Mouse (Mus musculus) gastrocnemius, postnatal 10 days (tissue): ENCODE results near the gene Taf1b. TPM values are rescaled to one million over a fixed set of nuclear protein-coding genes. Genes with fewer than 3 reads are reported as not detected.

ENCODE experiments used
- DNase-seq: peaks from one replicate; pipeline ENCODE4 v3.0.0; 2021; ENCODE audit warnings: mixed read lengths
- total RNA-seq, 2 experiments: library from RNA; stranded (reverse); gene quantifications; 2 replicates each; pipeline ENCODE4 v1.2.3; 2021

Taf1b gene
- total RNA-seq, 2 experiments from 2014 or later: 7.2 to 10.6 TPM

GRCm38 (mm10) chr12:24552531-24552930 is 54.4 kb downstream of the Taf1b start:
- DNase-seq: no peak

- DNase-seq: no peak
These were observed 57.8 kb downstream of the Taf1b start for GRCm38 (mm10) chr12:24555976-24556375.

DNA sequence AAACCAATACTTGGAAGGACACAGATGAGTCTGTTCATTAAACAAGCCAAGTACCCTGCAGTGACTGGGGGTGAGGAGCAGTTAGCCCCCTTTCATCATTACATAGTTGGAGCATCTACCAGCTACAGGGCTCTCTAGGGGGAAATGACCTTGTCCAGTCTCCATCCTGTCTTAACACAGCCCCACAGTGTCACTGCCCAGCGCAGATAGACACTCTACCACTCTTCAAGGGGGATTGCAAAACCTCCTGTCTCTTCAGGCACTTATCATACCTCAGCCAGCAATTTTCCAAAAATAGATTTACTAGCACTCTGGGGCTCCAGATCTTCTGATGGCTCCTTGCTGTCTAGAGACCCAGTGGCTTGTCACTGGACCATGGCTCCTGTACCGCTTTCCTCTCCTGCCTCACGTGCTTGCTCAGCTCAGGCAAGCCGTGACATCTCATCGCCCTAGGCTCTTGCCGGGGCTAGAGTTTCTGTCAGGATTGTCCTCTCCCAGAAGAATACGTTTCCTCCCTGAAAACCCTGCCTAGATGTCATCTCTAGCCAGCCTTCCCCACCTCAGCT is 65.3 kb downstream of the Taf1b start:
- no peak for DNase-seq

DNA sequence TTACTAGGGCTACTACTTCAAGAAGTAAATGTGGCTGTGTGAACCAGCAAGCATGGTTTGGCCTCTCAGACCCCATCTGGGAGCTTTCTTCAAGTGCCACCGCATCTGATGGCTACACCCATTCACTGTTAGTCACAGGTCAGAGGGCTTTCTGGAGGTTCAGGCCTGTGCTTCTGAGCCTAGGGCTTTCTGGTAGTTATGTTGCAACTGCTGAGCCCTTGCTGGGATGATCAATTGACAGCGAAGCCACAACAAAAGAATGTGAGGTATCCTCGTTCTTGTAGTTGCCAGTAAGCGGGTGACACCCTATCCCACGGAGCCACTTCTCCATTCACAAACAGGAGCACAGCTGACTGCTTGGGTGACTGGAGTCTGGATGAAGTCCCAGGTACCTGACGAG is 67.2 kb downstream of the Taf1b start:
- DNase-seq: no peak

- DNase-seq: no peak
These were observed 69.4 kb downstream of the Taf1b start for GRCm38 (mm10) chr12:24567606-24568005.

DNA sequence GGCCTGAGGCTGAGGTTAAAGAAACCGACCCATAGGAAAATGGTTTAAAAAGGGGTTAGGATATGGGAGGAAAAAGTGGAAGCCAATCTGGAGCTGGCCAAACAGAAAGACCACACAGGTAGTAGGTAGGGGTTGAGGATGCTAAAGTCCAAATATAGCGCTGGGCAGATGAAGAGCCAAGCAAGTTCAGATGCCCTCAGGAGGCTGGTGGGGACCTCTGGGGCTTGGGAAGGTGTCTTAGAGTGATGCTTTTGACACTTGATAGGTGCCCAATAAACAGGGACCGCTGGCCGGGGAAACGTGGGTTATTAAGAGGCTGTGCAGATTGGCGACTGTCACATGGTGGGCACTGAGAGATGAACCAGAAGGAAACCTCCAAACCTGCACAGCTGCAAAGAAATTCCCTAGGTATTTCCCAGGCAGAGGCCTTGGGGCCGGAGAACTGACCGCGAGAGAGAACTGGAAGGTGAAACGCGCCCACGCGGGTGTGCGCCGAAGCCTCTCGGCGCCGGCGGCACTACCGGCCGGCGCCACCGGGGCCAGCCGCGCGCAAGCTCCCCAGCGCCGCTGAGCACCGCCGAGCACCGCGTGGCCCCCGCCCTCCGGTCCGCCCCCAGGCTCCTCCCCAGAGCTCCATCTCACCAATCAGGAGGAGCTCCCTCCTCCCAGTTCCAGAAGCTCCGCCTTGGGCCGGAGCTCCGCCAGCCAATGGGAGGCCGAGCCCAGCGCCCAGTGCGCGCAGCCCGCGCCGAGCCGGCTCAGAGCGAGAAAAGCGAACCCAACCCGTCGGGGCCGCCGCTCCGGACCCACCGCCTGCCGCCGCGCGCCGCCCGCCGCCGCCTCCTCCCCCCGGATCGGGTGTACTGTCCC is 73.6 kb downstream of the Taf1b start, which contains the start of gene Grhl1:
TSS of gene Grhl1 (plus strand) at position 761 of the 870 bp plus-strand sequence.
- DNase-seq: peak; percentile 93

DNA sequence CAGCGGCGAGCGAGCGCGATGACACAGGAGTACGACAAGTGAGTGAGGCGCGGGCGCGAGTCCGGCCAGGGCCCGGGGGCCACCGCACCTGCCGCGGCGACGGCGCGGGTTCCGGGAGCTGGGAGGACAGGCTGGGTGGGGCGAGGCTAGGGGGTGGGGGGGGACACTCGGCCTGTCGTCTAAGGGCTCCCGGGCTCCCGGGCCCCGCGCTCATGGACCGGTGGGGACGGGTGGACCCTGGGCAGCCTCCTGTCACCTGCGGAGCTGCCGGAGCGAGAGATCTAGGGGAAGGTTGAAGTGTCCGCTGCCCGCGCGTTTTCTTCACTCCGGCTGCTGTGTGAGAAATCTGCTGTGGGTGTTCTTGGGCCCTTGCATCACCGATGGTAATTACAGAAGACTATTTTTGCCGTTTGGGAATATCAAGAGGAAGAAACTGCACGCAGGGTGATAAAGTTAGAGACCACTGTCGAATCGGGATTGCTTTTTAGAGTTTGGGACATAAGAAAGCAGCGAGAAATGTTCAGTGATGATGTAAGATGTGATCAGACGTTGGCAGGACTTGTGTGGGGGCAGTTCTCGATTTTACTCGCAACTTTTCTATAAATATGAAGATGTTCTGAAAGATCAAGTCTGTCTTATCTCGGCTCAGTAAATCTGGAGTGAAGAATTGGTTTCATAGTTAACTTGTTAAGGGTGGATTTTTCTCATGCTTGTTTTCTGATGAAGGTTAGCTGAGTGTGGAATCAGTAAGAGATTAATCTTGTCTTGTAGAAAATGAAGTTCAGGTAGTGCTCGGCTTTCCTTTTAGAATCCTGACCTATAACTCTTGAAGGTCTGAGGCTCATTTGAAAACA is 74.5 kb downstream of the Taf1b start:
- DNase-seq: no peak

DNA sequence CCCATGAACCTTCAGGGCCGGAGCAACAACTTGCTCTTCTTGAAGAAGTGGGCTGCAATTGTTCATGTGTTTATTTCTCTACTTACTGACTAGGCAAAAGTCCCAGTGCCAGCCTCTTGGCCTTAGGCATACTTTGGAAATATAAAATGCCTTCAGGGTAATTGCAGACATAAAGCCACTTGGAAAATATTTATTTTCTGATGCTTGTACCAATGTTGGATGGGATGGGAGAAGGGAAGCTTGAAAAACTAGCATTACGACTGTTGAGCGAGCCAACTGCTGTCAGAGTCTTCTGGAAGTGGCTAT is 75.1 kb downstream of the Taf1b start:
- no peak for DNase-seq

- no peak for DNase-seq
These were observed 76.7 kb downstream of the Taf1b start for GRCm38 (mm10) chr12:24574870-24575269.

DNA sequence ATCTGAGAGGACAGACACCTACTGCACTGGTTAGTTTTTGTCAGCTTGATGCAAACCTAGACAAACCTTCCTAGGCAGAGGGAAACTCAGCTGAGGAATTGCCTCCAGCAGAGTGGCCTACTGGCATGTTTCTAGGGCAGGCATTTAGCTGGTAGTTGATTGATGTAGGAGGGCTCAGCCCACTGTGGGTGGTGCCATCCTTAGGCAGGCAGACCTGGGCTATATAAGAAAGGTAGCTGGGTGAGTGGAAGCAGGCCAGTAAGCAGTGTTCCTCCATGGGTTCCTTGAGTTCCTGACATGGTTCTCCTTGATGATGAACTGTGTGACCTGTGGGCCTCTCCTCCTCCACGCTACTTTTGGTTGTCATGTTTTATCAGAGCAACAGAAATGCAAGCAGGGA is 82.3 kb downstream of the Taf1b start:
- no peak for DNase-seq

GRCm38 (mm10) chr12:24580996-24581683 is 83.0 kb downstream of the Taf1b start:
- no peak for DNase-seq

GRCm38 (mm10) chr12:24583653-24584052 is 85.5 kb downstream of the Taf1b start:
- no peak for DNase-seq

DNA sequence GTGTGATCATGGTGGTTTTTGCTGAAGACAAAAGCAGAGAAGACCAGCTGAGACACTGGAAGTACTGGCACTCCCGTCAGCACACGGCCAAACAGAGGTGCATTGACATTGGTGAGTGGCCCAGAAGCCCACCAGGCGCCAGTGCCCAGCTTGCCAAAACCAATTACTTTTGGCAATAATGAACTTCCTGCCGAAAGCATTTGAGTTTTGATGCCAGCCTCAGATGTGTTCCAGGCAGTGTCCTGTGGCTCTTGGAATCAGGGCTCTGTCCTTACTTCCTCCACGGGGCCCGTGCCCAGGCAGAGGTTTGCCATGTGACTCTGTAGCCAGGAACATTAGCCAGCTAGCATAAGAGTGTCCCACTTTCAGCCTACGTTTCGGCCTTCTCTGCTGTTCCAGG is 86.7 kb downstream of the Taf1b start:
- DNase-seq: no peak

GRCm38 (mm10) chr12:24586193-24586592 is 88.0 kb downstream of the Taf1b start:
- DNase-seq: no peak

DNA sequence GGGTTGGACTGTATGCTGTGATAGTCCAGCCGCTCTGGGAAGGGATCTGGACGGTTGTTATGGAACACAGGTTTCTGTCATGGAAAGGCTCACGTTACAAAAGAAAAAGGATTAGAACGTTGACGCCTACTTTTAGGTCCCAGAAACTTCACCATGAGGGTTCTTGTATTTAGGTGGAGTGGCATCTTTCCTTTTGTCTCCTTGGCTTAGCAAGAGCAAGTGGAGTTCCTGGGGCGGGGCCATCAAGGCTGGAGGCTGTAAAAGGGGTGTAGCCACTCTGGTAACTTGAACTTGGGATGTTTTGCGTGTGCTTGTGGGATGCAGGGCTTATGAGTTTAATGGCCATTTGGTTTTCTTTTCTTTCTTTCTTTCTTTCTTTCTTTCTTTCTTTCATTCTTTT is 92.2 kb downstream of the Taf1b start:
- DNase-seq: no peak

- no peak for DNase-seq
These were observed 93.9 kb downstream of the Taf1b start for GRCm38 (mm10) chr12:24592055-24592454.

- DNase-seq: peak; percentile 60
These were observed 95.0 kb downstream of the Taf1b start for GRCm38 (mm10) chr12:24592956-24593672.

DNA sequence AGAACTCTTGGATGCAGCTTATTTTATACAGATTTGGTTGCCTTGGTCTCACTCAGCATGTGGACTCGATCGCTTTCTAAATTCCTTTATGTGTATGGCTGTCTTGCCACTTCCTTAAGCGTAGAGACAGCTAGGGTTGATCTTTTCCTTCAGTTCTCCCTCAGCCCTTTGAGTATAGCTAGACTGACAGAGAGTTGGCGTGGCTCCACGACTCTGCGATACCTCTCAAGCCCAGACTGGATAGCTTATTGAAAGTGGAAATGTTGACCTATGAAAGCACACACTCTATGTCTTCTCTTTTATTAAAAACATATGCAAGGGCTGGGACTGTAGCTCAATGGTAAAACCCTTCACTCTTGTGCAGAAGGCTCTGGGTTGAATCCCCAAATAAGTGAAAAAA is 99.2 kb downstream of the Taf1b start:
- DNase-seq: no peak

GRCm38 (mm10) chr12:24599366-24599895 is 101.3 kb downstream of the Taf1b start:
- DNase-seq: no peak

- DNase-seq: no peak
These were observed 101.9 kb downstream of the Taf1b start for GRCm38 (mm10) chr12:24600074-24600473.

DNA sequence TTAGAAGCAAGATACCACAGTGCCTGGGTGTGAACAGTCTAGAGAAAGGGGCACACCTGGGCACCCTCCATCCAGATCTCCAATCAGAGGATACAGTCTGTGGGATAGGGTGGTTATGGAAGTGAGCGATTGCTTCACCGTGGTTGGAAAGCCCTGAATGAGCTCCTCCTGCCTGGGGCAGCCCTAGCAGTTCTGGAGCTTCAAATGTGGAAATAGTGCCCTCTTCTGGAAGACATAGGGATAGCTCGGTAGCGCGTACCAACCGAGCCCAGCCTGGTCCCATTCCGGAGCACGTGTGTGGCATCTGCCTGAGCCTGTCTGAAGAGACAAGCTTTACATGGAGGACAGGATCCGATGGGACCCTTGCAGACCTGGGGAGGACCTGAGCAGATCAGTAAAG is 102.6 kb downstream of the Taf1b start:
- peak; percentile 65 for DNase-seq
